Mouse (Mus musculus) stomach, postnatal 0 days (tissue): ENCODE data around the gene Otop1. TPM values are rescaled to one million over a fixed set of nuclear protein-coding genes. Genes with fewer than 3 reads are reported as not detected.

ENCODE experiments used
- ATAC-seq: fragments of 200-750 bp; cut with Nextera tagmentation; 2 replicates; pipeline ENCODE4 v1.8.0; 2017; ENCODE audit not compliant: low FRiP score, low TSS enrichment
- DNase-seq: peaks from one replicate; pipeline ENCODE4 v3.0.0-alpha.2; 2016; ENCODE audit warnings: low spot score
- H3K27ac ChIP-seq: fragments of 300-500 bp; sonication (generic); replicated peaks from 2 replicates; pipeline ENCODE4 v1.5.1; 2014; ENCODE audit warnings: mild to moderate bottlenecking, control low read depth
- H3K27me3 ChIP-seq: fragments of 300-500 bp; sonication (generic); 2 replicates; pipeline ENCODE4 v1.6.1; 2014; ENCODE audit warnings: low read length; ENCODE audit not compliant: control insufficient read depth, insufficient read depth
- H3K36me3 ChIP-seq: fragments of 300-500 bp; sonication (generic); 2 replicates; pipeline ENCODE4 v1.6.1; 2014; ENCODE audit warnings: low read length, mixed read lengths; ENCODE audit not compliant: control insufficient read depth, insufficient read depth
- H3K4me1 ChIP-seq: fragments of 300-500 bp; sonication (generic); replicated peaks from 2 replicates; pipeline ENCODE4 v1.6.1; 2014; ENCODE audit warnings: antibody characterized with exemption; ENCODE audit not compliant: control insufficient read depth, insufficient read depth
- H3K4me2 ChIP-seq: fragments of 300-500 bp; sonication (generic); replicated peaks from 2 replicates; pipeline ENCODE4 v1.6.1; 2014; ENCODE audit warnings: low read depth, mild to moderate bottlenecking, control low read depth, moderate library complexity
- H3K4me3 ChIP-seq: fragments of 300-500 bp; sonication (generic); 2 replicates; pipeline ENCODE4 v1.5.1; 2014; ENCODE audit warnings: low read depth, low read length, control low read depth
- H3K9ac ChIP-seq: fragments of 300-500 bp; sonication (generic); 2 replicates; pipeline ENCODE4 v1.6.1; 2014; ENCODE audit warnings: mild to moderate bottlenecking, low read length, control low read depth, mixed read lengths
- H3K9me3 ChIP-seq: fragments of 300-500 bp; sonication (generic); 2 replicates; pipeline ENCODE4 v1.6.1; 2016; ENCODE audit warnings: low read length; ENCODE audit not compliant: control insufficient read depth
- CTCF ChIP-seq: IDR thresholded peaks from 2 replicates; pipeline ENCODE4 v1.5.1; 2016; ENCODE audit warnings: antibody characterized with exemption, low read depth, mild to moderate bottlenecking, moderate library complexity
- EP300 ChIP-seq: optimal IDR thresholded peaks from 2 replicates; pipeline ENCODE3; 2016; ENCODE audit warnings: antibody characterized with exemption
- WGBS: fragments of 180-500 bp; shearing (Covaris S2); extraction: QIAGEN DNeasy Blood & Tissue Kit; methylation state at CpG from one replicate; pipeline ENCODE4 v1.1.7; 2014; 5-methylcytosine and 5-hydroxymethylcytosine counted together
- polyA plus RNA-seq: library from polyadenylated mRNA; unstranded; fragments of >200 nt; fragmentation: Nextera tagmentation; extraction: Ambion mirVana; gene quantifications from 2 replicates; pipeline ENCODE4 v1.2.1, GENCODE M21; 2015

The Otop1 gene
- 0.05 TPM in 1 of 2 replicates, not detected in the other for polyA plus RNA-seq

DNA sequence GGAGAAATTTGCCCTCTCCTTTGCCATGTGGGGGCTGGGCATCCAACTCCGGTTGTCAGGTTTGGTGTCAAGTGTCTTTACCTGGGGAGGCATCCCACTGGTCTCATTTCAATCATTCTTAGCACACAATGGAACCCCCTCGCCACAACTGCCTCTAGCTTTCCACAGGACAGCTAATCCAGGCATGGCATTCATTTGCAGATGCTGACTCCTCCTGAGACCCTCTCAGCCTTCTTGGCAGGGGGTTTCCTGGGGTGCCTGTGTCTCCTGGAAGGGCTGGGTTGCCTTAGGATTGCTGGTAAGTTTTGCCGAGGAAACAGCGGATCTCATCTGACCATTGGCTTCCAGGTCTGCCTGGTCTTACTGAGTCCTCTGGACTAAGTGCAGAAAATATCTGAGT is at the start of gene Otop1:
TSS of gene Otop1 (plus strand) at position 202 of the 400 bp plus-strand sequence.
- Histone ChIP-seq H3K4me2 (no peak within 1 kb of the TSS), H3K27me3 (peaks cover 8% of the 10 kb centered on the region; the same call in 1 of the 2 replicates)

DNA sequence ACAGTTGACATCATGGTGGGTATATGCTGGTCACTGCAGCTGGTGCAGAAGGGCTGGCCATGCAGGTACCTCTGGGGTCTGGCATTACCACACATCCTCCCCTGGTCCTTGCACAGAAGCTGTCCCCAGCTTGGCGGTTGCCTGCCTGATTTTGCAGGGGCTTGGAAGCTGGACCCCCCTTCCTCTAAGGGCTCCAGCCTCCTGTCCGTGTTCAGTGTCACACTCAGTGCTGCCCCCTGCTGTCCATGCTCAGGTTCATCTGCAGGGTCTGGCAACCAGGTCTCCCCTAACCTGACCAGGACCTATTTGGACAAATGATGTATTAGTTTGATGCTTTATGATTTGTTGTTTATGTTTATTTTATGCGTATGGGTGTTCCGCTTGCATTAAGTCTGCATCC is 40.4 kb upstream of the Otop1 start:
- no peak overlapping the region for H3K4me2 ChIP-seq
- 70% methylated on average over 4 of the region's 4 CpGs for WGBS
- no peaks in the 10 kb centered on the region for H3K4me1 ChIP-seq
- H3K27me3 ChIP-seq, result no peaks in the 10 kb centered on the region
- H3K4me3 ChIP-seq, result no peak overlapping the region
- TF ChIP-seq CTCF, result peak; percentile 76
- TF ChIP-seq EP300, result no peak
- H3K9me3 ChIP-seq, result no peaks in the 10 kb centered on the region
- ATAC-seq (no peak), DNase-seq (peak; percentile 65)
- no peak overlapping the region for H3K27ac ChIP-seq
- no peak overlapping the region for H3K9ac ChIP-seq
- H3K36me3 ChIP-seq, result peaks cover 15% of the 10 kb centered on the region

More for the DNA sequence above, at the start of gene Otop1:
- peaks cover 5% of the 10 kb centered on the region for H3K36me3 ChIP-seq
- ATAC-seq, result no peak
- no peak within 1 kb of the TSS for H3K27ac ChIP-seq
- no peak for DNase-seq
- H3K4me1 ChIP-seq, result no peaks in the 10 kb centered on the region
- TF ChIP-seq EP300 (no peak), CTCF (no peak)
- no peaks in the 10 kb centered on the region for H3K9me3 ChIP-seq
- 18% methylated on average over 4 of the region's 4 CpGs for WGBS
- H3K9ac ChIP-seq, result no peak within 1 kb of the TSS
- H3K4me3 ChIP-seq, result peak within 1 kb of the TSS; percentile 21; the same call in 1 of the 2 replicates

DNA sequence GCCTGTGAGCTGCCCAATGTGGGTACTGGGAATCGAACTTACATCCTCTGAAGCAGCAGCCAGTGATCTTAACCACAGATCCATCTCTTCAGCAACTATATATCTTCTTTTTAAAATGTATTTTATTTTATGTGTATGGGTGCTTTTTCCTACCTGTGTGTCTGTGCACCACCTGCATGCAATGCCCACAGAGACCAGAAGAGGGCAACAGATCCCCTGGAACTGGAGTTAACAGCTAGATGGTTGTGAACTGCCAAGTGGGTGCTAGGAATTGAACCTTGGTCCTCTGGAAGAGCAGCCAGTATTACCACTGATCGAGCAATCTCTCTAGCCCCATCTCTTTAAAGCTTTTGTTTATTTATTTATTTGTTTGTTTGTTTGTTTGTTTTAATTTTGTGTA is 39.1 kb upstream of the Otop1 start:
- DNase-seq, result no peak
- no peaks in the 10 kb centered on the region for H3K9me3 ChIP-seq
- no peaks in the 10 kb centered on the region for H3K27me3 ChIP-seq
- no peaks in the 10 kb centered on the region for H3K4me1 ChIP-seq
- whole genome bisulfite sequencing, result 90% methylated on average over 2 of the region's 2 CpGs
- no peak for TF ChIP-seq EP300
- peak; percentile 40 for TF ChIP-seq CTCF
- no peak overlapping the region for H3K9ac ChIP-seq
- no peak for ATAC-seq
- peaks cover 12% of the 10 kb centered on the region for H3K36me3 ChIP-seq
- H3K4me2 ChIP-seq, result no peak overlapping the region
- H3K4me3 ChIP-seq, result no peak overlapping the region
- H3K27ac ChIP-seq, result no peak overlapping the region

DNA sequence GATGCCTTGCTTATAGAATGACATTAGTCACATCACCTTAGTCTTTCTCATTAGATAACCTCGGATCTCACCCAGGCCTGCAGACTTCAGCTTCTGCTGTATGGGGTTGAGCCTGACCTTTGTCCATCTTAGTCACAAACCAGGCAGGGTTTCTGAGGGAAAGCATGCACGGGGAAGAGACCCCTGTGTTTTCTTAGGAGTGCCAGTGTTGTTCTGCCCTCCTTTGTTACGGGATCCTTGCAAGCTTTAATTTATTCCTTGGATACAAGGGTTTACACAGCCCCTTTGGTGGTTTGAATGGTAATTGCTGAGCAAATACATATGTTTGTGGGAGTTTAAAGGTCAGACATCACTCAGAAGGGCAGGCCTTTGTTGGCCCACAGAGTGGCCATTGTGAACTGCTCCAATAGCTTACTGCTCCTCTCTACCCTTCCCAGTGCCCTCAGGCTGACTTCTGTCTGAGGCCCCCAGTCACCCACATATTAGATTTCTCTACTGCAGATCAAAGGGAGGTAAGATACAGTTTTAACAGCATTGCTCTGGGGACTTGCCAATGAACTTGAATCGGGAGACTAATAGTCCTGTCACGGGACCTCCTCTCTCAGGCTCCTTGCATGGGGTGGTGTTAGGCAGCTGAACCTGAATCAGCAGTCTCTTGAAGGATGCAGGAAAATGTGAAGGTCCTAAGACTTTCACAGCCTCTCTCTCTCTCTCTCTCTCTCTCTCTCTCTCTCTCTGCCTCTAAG is 34.9 kb upstream of the Otop1 start:
- 41% methylated on average over 5 of the region's 5 CpGs for WGBS
- Histone ChIP-seq H3K9me3 (no peaks in the 10 kb centered on the region), H3K4me1 (no peaks in the 10 kb centered on the region), H3K36me3 (no peaks in the 10 kb centered on the region), H3K4me2 (no peak overlapping the region), H3K4me3 (no peak overlapping the region), H3K9ac (no peak overlapping the region), H3K27ac (no peak overlapping the region), H3K27me3 (no peaks in the 10 kb centered on the region)
- TF ChIP-seq CTCF (no peak), EP300 (no peak)
- ATAC-seq (no peak), DNase-seq (no peak)

DNA sequence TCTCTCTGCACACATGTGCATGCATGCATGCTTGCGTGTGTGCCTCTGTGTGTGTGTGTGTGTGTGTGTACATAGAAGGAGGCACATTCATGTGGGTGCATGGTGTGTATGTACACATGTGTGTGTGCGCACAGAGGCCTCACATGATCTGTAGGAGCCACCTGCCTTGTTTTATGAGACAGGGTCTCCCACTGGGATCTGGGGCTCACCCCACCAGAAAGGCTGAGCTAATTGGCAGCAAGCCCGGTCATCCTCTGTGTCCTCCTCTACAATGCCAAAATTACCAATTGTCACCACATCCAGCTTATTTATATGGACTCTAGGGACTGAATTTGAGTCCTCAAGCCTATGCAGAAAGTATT is 34.3 kb upstream of the Otop1 start:
- WGBS, result 81% methylated on average over 3 of the region's 3 CpGs
- TF ChIP-seq EP300, result no peak
- Histone ChIP-seq H3K4me3 (no peak overlapping the region), H3K9ac (no peak overlapping the region), H3K27me3 (no peaks in the 10 kb centered on the region), H3K9me3 (no peaks in the 10 kb centered on the region), H3K4me2 (no peak overlapping the region), H3K4me1 (no peaks in the 10 kb centered on the region), H3K36me3 (no peaks in the 10 kb centered on the region), H3K27ac (no peak overlapping the region)
- no peak for ATAC-seq
- no peak for DNase-seq

DNA sequence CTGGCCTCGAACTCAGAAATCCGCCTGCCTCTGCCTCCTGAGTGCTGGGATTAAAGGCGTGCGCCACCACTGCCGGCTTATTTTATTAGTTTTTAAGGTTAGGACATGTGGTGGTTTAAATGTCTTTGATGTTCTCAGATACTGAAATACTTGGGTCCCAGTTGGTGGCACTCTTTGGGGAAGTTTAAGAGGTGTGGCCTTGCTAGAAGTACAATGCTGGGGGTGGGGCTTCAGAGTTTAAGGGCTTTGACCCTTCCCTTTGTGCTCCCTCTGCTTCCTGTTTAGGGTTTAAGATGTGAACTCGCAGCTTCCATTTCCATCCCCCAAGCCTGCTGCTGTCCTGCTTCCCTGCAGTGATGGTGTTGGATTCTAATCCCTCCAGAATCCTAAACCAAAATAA is 33.8 kb upstream of the Otop1 start:
- no peak for ATAC-seq
- no peak overlapping the region for H3K9ac ChIP-seq

More for the DNA sequence above, 33.8 kb upstream of the Otop1 start:
- H3K27me3 ChIP-seq, result no peaks in the 10 kb centered on the region
- H3K27ac ChIP-seq, result no peak overlapping the region
- no peaks in the 10 kb centered on the region for H3K36me3 ChIP-seq
- H3K4me3 ChIP-seq, result no peak overlapping the region
- H3K9me3 ChIP-seq, result no peaks in the 10 kb centered on the region
- no peak for DNase-seq
- no peak for TF ChIP-seq EP300
- TF ChIP-seq CTCF, result no peak
- no peaks in the 10 kb centered on the region for H3K4me1 ChIP-seq
- 81% methylated on average over 6 of the region's 6 CpGs for WGBS
- no peak overlapping the region for H3K4me2 ChIP-seq
